Mouse (Mus musculus): ENCODE measurements around the gene Osr1. TPM values are rescaled to one million over a fixed set of nuclear protein-coding genes. Genes with fewer than 3 reads are reported as not detected.

The Osr1 gene
- polyA plus RNA-seq, 1 experiment from 2014 or later, result 73.4 TPM

GRCm38 (mm10) chr12:9591141-9591540 lies 21.2 kb downstream of the Osr1 start:
- H3K9me3 ChIP-seq, result no peaks in the 10 kb centered on the region
- no peak overlapping the region for H3K9ac ChIP-seq
- no peak overlapping the region for H3K4me2 ChIP-seq
- no peak overlapping the region for H3K27ac ChIP-seq
- H3K36me3 ChIP-seq, result no peaks in the 10 kb centered on the region
- no peaks in the 10 kb centered on the region for H3K27me3 ChIP-seq
- no peak for ATAC-seq (ENCODE audit: insufficient number of reproducible peaks, low FRiP score, low TSS enrichment, low read depth)
- H3K4me1 ChIP-seq, result no peaks in the 10 kb centered on the region
- H3K4me3 ChIP-seq, result no peak overlapping the region
- 42% methylated on average over 3 of the region's 3 CpGs for WGBS

DNA sequence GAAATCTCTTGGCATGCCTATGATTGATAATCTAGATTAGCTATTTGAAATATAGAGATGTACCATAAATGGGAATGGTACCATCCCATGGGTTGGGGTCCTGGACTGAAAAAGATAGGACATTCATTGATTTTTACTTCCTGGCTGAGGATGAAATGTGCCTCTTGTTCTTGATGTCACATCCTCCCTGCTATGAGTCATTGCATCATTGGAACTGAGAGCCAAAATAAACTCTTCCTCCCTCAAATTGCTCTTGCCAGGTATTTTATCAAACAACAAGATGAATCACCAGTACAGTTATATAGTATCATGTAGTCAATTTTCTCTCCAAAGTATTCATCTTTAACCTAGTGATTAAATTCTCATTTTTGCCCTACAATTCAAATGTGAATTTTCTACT lies 28.3 kb downstream of the Osr1 start:
- H3K27ac ChIP-seq, result no peak overlapping the region
- no peak overlapping the region for H3K9ac ChIP-seq
- no peak overlapping the region for H3K4me2 ChIP-seq
- H3K4me1 ChIP-seq, result no peaks in the 10 kb centered on the region
- no peaks in the 10 kb centered on the region for H3K9me3 ChIP-seq
- H3K36me3 ChIP-seq, result no peaks in the 10 kb centered on the region
- no peak overlapping the region for H3K4me3 ChIP-seq
- ATAC-seq (ENCODE audit: insufficient number of reproducible peaks, low FRiP score, low TSS enrichment, low read depth), result no peak
- no peaks in the 10 kb centered on the region for H3K27me3 ChIP-seq
